Mouse (Mus musculus) liver, postnatal 0 days (tissue): ENCODE measurements around the gene Cd83.

Experiments
- CTCF ChIP-seq: sonication (generic); IDR thresholded peaks from 2 replicates; pipeline ENCODE4 v1.5.1; 2016; ENCODE audit warnings: antibody characterized with exemption, low read depth
- EP300 ChIP-seq: IDR thresholded peaks from 2 replicates; pipeline ENCODE4 v1.6.1; 2016; ENCODE audit warnings: antibody characterized with exemption, low read depth, mild to moderate bottlenecking

GRCm38 (mm10) chr13:43847186-43847585, 62.6 kb downstream of the Cd83 start:
- TF ChIP-seq CTCF (no peak), EP300 (no peak)
